Mouse (Mus musculus) myocyte (in vitro differentiated cells): ENCODE measurements around the gene Trim11.

Experiments
- CEBPB ChIP-seq: IDR thresholded peaks from 2 replicates; pipeline ENCODE4 v1.6.1; 2011; ENCODE audit warnings: mild to moderate bottlenecking, moderate library complexity; ENCODE audit not compliant: poor library complexity, insufficient read depth, severe bottlenecking
- E2F4 ChIP-seq: IDR thresholded peaks from one replicate; pipeline ENCODE4 v1.6.1; 2011; ENCODE audit warnings: mild to moderate bottlenecking, control low read depth, moderate library complexity; ENCODE audit not compliant: insufficient read depth
- POLR2A ChIP-seq: IDR thresholded peaks from one replicate; pipeline ENCODE4 v1.6.1; 2011; ENCODE audit warnings: low read depth, mild to moderate bottlenecking, control low read depth, moderate library complexity; ENCODE audit not compliant: insufficient read length
- POLR2AphosphoS2 ChIP-seq: IDR thresholded peaks from one replicate; pipeline ENCODE4 v1.6.1; 2011; ENCODE audit warnings: low read depth, control low read depth; ENCODE audit not compliant: insufficient read length
- REST ChIP-seq: IDR thresholded peaks from one replicate; pipeline ENCODE4 v1.6.1; 2011; ENCODE audit warnings: mild to moderate bottlenecking, control low read depth, moderate library complexity; ENCODE audit not compliant: insufficient read depth, insufficient read length
- SRF ChIP-seq: IDR thresholded peaks from one replicate; pipeline ENCODE4 v1.6.1; 2011; ENCODE audit warnings: low read depth; ENCODE audit not compliant: control insufficient read depth, insufficient read length
- USF1 ChIP-seq: IDR thresholded peaks from one replicate; pipeline ENCODE4 v1.6.1; 2011; ENCODE audit warnings: low read depth, mild to moderate bottlenecking, control low read depth, moderate library complexity

DNA sequence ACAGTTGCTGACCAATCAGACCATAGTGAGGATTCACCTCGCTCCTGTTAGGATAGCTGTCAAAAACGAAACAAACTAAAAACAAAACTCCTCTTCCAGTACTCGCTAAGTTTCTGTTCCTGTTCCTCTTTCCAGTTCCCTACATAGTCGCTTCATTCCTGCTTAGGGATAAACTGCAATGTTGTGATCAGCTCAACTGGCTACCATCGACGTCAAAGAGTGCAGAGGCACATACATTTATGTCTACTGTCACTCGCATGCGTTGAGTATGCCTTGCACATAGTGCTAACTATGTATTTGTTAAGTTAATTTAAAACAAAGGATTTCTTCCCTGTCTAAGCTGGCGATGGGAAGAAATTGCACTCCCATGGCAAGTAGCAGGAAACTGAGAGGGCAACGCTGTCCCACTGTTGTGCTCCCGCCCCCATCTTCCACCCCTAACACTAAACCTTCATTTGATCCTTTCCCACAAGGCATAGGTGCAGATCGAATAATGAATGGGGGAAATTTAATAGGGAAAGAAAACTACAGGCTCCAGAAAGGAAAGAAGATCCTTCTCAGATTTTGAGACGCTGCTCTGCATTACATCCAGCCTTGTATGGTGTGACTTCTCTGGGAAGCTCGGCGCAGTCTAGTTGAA, 18.6 kb upstream of the Trim11 start:
- no peak for TF ChIP-seq REST
- TF ChIP-seq SRF: no peak
- no peak for TF ChIP-seq POLR2A
- TF ChIP-seq CEBPB: no peak
- TF ChIP-seq POLR2AphosphoS2: peak; percentile 51
- TF ChIP-seq E2F4: no peak
- no peak for TF ChIP-seq USF1
